Mouse (Mus musculus): Measurements from ENCODE around the gene Lrrc63. TPM values are rescaled to one million over a fixed set of nuclear protein-coding genes. Genes with fewer than 3 reads are reported as not detected.

Gene Lrrc63
- total RNA-seq, 2 experiments from 2014 or later, result 0.11 to 0.37 TPM

- ATAC-seq (ENCODE audit: poor library complexity, severe bottlenecking), result no peak
These were observed 95.2 kb downstream of the Lrrc63 start for GRCm38 (mm10) chr14:75035431-75035830.

Other genes with a start within 250 kb of the Lrrc63 start
- gene Lrch1, start 183.0 kb downstream of the Lrrc63 start, total RNA-seq (2015), result 16.8 and 19.5 TPM in 2 replicates
- gene Lrch1, start 183.0 kb downstream of the Lrrc63 start, total RNA-seq (2017), result 17.2 and 18.2 TPM in 2 replicates
- gene Rubcnl, start 114.9 kb downstream of the Lrrc63 start, total RNA-seq (2015), result 13.8 and 14.0 TPM in 2 replicates
- gene Rubcnl, start 114.9 kb downstream of the Lrrc63 start, total RNA-seq (2017), result 15.7 and 17.5 TPM in 2 replicates
- 1,031 and 1,064 TPM in 2 replicates for gene Lcp1, start 220 bp upstream of the Lrrc63 start, total RNA-seq (2015)
- gene Lcp1, start 220 bp upstream of the Lrrc63 start, total RNA-seq (2017), result 669 and 719 TPM in 2 replicates
- gene Cpb2, start 111.4 kb upstream of the Lrrc63 start, total RNA-seq (2015), result not detected in 2 replicates
- not detected in 2 replicates for gene Cpb2, start 111.4 kb upstream of the Lrrc63 start, total RNA-seq (2017)
- gene Zc3h13, start 153.5 kb upstream of the Lrrc63 start, total RNA-seq (2015), result 15.2 and 17.8 TPM in 2 replicates
- 16.4 and 19.1 TPM in 2 replicates for gene Zc3h13, start 153.5 kb upstream of the Lrrc63 start, total RNA-seq (2017)